Mouse (Mus musculus) right cerebral cortex, adult 18-20 months (tissue): Measurements from ENCODE around the gene Spr.
"Not testable (repeated sequence)": the region's sequence is repeated elsewhere in the genome, so short reads cannot be mapped to it uniquely, and the experiment has no call there.

Experiments
- DNase-seq: peaks from one replicate; pipeline ENCODE4 v3.0.0; 2022; ENCODE audit warnings: mixed read lengths

Spr gene

DNA sequence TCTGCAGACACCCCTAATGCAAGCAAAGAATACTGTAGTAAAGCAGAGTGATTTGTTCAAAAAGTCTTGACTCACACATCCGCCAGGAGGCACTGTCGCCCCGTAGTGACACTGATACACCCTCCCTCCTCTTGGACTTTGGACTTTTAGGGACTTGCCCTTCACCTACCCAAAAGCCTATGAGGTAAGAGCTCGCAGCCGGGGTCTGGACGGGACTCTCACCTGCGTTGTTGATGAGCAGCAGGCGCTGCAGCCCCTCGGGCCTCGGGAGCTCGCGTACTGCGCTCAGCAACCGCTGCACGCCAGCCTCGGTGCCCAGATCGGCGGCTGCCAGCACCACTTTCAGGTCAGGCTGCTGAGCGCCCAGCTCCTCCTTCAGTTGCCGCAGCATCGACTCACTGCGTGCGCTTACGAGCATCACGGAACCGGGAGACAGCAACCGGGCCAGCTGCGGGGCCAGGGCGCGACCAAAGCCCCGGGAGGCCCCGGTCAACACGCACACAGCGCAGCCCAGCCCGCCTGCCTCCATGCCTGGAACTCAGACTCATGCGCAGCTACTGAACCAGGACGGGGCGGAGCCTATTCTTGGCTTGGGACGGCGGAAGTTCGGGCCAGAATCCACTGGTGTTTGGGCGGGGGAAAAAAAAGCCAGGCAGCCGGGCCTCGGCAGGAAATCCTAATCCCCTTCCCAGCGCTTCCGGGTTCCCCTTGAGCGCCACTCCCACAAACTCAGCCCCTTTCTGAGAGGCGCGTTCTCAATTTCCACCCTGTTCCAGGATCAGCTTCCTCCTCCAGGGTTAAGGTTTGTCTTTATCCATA lies at the start of gene Spr:
Gene Spr (minus strand): TSS at position 550 of the 819 bp plus-strand sequence.
- DNase-seq = peak; percentile 88

DNA sequence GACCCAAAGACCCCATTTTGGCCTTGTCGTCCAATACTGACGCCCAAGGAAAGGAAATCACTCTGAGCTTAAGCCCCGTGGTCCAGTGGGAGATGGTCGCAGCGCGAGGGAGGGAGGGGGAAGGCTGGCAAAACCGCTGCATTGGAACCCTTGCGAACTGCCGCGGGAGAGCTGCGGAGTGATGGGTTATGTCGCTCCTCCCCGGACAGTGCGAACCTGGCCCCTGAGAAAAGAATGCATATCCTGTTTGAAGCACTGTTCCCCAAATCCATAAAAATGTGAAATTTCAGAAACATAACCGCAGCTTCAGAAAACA lies 49.1 kb upstream of the Spr start:
- no peak for DNase-seq

DNA sequence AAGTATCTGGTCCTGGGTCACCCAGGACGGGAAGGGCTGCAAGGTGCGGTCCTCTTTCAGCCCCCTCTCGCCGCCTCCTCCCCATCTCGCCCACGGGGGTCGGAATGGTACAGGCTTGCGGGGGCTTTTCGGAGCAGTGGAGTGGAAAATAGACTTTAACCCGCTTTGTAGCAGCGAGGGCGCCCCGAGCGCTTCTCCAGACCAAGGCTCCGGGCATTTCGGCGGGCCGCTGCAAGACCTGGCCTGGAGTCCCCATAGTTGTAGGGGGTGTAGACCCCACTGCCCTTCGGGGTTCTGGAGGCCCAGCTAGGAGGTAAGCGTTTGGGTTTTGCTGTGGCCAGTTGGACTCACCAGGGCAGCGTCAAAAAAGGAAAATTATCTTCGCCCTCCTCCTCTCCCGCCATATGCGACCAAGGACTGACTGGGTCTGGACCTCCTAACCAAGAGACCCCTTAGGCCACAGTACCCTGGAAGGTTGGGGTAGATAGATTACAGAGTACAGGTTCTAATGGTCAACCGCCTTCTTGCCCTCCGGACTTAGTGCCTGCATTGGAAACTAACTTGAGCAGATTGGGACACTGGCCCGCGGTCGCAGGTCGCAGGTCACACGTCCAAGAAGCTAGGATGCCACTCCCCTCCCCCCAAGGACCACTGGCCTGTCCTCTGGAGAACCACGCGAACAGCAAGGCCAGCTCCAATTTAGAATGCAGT lies 48.6 kb upstream of the Spr start:
- no peak for DNase-seq

DNA sequence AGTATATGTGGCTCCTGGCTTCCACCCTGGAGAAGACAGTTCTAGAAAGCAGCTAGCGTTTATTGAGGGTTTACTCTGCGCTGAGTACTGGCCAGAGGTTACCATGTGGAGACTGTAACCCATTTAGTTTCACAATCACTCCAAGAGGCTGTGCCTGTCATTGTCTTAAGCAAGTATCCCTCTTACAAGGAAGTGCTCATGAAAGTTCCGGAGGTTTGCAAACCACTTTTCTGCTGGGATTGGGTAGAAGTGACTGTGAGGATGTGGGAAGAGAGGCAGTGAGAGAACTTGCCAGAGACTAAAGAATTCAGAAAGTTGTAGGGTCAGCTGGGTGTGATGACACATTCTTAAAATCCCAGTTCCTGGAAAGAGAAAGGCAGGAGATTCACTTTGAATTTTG lies 46.4 kb upstream of the Spr start:
- no peak for DNase-seq

DNA sequence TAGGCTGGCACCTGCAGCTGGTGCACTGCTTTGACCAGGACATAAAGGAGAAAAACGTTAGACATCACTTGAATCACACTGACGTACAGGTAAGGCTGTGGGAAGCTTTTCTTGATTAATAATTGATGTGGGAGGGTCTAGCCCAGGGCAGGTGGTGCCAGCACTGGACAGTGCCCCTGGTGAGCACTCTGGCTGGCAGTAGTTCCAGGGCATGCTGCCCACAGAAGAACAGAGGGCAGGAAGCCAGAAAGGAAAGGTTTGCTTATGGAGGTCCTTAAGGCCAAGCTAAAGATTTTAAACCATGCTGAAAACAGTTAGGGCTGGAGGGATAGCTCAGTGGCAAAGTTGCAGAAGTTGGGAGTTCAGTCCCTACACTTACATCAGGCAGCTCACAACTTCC lies 42.5 kb upstream of the Spr start:
- no peak for DNase-seq

DNA sequence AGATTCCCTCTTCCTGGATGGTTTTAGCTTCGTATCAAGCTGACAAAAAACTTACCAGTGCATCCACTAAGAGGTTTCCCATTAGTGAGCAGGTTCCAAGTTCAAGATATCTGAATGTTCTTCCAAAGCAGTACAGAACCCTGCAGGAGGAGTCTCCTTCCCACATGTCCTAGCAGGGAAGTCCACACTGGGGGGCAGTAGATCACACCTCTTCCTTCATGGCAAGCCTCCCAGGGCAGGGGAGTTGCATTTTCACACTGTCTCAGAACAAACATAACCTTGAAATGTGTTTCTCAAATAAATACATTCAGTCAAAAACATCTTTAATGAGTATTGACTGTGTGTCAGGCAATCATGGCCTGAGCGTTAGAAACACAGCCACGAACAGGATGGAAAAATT lies 42.0 kb upstream of the Spr start:
- no peak for DNase-seq

DNA sequence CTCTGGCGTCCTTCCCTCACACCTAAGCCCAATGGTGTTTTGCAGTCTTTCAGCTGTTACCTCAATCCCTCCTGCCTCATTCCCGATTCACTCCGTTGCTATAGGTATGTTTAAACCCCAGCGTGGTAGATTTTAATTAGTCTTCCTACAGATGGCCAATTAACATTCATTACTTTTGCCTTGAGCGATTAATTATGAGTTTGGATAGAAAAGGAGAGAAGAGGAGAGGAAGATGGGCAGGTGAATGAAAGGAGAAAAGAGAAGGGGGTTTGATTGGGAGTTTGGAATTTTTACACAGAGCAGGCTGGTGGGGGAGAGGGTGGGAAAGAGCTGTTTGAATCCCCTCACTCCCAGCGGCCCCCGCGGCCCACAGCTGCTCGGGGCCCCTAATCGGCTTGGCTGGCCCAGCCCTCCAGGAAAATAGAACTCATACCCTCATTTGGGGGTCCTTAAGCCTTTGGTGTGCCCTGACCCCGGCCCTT lies 27.9 kb upstream of the Spr start:
- DNase-seq = no peak

DNA sequence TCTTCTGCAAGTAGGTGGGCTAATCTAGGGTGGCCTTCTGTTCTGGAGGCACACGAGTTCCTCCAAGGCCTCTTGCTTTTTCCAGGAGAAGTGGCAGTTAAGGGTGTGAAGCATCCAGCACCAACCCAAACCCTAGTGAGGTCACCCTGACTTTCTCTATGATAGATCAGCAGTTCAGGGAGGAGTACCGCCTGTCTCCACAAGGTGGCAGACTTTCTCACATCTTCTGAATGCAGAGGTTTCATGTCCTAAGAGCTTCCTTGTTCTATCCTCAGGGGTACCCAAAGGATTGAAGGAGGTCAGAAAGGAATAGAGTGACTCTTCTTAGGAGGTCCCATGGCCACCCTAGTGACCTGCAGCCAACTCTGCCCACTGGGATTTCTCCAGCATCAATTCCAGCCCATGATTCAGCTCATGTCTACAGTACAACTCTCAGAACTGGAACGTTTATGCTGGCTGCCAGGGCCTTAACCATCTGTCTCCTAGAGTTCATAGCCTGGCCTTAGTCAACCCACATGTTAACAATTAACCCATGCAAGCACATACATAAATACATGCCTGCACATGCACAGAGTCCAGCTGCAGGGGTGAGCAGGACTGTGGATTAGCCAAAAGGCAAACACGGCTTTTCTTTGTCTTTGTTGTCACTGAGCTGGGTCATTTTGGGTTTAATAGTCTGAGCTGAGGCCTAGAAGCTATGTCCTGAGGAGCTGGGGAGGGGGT lies 22.8 kb upstream of the Spr start:
- peak; percentile 66 for DNase-seq

DNA sequence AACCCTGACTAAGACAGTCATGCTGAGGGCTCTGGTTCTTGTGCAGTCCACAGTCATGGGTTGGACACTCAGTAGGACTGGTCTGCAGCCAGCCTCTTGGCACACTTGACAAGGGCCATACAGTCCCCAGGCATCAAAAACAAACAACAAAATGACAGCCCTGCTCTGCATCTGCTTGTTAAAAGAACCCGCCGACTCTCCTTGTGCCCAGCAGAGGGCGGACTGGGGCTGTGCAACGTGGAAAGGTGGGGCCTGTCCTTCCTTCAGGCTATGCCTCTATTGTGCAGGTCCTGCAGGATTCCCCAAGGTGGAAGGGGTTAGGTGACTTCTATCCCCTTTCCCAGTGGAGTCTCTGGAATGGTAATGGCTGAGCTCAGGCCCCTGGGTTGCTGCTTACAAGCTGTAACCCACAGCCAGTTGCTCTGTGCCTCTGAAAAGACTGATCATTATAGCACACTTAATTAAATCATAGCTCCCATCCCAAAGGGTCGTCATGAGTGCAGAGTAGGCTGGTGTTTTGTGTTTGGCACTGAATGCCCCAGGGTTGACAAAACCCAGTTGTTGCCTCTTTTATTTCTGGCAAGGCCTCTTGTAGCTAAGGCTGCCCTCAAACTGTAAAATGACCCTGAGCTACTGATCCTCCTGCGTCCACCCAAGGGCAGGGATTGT lies 21.7 kb upstream of the Spr start:
- peak; percentile 60 for DNase-seq

DNA sequence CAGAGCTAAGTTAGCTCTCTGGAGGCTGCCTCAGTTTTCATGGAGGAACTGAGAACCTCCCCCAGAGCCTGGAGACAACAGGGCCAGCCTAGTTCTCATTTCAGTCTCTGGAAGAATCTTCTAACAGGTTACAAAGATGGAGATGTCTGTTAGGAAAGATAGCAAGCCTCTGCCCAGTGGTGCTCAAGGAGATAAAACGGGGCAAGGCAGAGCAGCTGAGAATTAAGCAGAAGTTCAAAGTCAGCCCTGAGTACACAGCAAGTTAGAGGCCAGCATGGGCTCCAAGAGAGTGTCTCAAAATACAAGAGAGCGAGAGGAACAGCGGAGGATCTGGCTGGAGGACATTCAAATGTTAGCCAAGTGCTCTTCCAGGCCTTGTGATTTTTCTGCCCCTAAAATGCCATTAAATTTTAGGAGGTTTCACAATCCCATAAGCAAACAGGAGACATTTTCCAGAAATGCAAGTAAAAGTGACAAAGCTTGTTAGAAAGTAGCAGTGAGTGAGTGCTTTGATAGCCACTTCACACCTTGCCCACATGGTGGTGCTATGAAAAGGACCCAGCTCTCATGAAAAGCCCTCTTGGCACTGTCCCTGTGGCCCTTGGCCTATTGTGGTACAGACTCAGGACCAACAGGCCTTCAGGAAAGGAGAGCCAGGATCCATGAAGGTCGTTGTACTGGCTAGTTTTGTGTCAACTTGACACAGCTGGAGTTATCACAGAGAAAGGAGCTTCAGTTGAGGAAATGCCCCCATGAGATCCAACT lies 20.7 kb upstream of the Spr start:
- not testable (repeated sequence) for DNase-seq

DNA sequence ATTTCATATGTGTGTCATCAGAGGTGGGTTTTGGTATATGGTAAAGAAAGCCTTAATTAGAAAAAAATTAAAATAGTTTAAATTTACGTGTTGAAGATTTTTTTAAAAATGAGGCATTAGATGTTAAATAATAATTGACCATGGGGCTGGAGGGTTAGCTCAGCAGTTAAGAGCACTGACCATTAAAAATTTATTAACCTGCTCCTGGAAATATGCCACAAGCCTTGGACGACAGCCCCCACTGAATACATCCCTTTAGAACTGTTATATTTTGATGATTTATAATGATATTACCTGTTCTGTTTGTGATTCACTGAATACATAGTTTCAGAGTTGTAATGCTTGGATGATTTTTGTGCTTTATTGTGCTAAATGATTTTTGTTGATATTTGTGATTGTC lies 19.0 kb upstream of the Spr start:
- DNase-seq = not testable (repeated sequence)

DNA sequence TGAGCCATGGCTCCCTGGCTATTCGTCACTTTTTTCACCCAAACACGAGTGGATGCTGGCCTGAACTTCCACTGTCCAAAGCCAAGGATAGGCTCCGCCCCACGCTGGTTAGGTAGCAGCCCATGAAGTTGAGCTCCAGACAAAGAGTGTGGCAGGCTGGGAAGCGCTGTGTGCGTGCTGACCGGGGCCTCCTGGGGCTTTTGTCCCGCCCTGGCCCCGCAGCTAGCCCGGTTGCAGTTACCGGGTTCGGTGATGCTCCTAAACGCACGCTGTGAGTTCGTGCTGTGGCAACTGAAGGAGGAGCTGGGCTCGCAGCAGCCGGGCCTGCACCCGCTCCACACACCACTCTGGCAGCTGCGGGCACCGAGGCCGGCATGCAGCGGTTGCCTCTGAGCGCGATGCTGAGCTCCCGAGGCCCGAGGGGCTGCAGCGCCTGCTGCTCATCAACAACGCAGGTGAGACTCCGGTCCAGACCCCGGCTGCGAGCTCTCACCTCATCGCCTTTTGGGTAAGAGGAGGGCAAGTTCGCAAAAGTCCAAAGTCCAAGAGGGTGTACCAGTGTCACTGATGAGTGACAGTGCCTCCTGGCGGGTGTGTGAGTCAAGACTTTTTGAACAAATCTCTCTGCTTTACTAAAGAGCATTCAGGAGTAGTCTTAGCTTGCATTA lies 17.4 kb upstream of the Spr start:
- DNase-seq = no peak

DNA sequence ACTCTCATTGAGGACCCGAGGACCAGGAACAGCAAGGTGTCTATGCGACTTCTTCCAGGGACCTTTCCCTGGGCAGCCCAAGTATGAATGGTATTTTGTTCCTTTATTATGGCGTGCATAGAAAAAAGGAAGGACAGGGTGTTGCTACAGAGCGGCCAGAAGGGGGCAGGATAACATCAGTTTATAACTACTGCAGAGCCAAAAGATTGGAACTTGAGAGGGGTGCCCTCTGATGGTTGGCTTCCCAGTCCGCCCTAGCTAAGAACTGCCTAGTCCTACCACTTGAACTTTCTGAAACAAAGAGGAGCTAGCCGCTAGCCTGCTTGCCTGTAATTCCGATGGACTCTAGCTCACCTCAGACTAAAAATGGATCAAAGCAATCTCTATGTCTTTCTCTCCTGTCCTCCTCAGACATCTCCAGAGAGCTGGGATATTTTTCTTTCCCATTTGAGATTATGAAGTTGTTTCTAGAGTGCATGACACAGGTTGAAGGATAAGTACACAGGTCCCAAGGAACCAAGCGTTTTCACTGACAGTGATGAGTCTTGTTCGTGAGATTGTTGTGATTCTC lies 16.5 kb upstream of the Spr start:
- peak; percentile 78 for DNase-seq

DNA sequence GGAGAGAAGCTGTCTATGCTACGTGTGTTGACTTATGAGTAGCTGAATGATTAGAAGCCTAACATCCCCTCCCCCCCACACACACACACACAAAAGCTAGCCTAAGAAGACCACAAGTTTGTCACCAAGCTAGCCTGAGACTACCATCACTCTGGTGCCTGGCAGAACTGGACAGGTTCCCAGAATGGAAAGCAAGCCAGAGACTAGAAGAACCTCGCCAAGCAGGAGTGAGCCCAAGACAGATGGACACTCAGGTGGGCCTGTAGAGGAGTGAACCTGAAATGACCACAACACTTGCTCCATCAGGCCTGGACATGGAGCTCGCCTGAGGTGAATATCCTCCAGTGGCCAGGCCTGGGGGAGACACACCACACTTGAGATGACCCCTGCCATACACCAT lies 12.8 kb upstream of the Spr start:
- DNase-seq = no peak

DNA sequence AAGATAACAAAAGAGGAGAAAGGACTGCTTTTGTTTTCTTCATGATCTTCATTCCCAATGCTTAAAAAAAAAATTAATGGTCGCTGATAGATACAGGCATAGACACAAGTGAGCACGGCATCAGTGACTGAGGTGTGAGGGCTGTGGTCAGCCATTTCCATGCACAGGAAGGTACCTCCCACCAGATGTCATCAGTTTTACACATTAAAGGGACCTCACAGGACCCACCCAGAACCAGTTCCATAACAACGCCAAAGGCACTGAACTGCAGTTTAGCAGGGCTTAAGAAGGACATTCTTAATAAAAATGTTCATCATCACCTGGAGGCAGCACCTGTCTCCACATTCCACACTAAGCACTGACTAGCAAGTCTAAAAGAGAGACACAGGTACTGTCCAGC lies 10.1 kb upstream of the Spr start:
- no peak for DNase-seq

DNA sequence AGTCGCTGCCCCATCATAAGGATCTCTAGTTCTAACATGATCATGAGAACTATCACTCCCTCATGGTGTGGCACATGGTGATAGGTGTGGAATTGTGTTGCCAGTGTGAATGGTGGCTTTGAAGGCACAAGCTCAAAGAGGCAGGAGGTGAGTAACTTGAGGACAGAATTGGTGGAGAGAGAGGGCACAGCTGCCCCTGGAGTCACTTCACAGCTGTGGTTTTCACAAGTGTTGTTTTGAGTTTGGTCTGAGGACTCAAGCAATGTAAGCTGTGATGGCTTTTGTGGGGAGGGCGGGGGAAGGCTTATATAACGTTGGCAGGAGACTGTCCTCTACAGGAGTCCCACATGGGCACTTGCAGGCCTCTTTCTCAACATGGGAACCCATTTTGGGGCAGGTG lies 6.9 kb upstream of the Spr start:
- no peak for DNase-seq

DNA sequence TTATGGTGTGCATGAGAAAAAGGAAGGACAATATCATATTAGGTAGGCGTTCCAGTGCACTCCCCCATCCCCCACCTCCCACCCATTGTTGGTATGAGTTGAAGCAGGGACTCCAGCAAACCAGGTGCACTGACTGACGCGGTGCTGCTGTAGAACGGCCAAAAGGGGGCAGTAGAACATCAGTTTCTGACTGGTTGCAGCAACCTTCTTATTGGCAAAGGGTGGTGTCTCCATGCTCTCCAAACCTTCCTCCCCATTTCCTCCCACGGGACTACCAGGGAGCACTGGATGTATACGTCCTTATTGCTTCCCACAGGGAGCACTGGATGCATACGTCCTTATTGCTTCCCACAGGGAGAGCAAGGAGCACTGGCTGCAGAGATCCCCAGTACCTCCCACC lies 3.4 kb upstream of the Spr start:
- DNase-seq = peak; percentile 51

DNA sequence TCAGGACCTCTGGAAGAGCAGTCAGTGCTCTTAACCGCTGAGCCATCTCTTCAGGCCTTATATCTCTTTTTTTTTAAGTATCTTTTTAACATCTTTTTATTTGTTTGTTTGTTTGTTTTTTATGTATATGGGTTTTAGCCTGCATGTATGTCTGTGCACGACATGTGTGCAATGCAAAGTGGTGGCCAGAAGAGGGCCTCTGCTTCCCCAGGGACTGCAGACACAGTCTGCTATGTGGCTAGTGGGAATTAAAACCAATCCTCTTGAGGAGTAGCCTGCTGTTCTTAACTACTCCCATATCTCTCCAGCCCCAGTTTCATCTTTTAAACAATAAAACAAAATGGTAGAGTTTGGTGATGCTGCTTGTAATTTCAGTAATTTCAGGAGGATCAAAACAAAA lies 2.0 kb upstream of the Spr start:
- no peak for DNase-seq

DNA sequence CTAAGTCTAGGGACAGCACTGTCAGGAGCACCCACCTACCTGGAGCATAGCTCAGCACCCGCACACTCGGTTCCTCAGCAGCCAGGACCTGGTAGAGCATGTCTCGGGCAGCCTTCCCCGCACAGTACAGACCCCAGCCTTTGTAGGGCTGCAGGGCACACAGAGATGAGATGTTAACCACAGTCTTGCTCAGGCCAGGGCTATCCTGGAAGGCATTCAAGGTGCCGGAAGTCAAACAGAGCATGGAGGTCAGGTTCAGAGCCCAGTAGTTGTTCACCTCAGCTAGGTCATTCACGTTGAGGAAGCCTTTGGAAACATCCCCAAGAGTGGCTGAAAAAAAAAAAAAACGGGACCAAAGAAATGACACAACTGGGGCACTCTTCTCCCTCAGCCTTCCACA lies 782 bp downstream of the Spr start:
- DNase-seq = not testable (repeated sequence)

DNA sequence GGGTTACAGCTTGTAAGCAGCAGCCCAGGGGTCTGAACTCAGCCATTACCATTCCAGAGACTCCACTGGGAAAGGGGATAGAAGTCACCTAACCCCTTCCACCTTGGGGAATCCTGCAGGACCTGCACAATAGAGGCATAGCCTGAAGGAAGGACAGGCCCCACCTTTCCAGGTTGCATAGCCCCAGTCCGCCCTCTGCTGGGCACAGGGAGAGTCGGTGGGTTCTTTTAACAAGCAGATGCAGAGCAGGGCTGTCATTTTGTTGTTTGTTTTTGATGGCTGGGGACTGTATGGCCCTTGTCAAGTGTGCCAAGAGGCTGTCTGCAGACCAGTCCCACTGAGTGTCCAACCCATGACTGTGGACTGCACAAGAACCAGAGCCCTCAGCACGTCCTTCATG lies 4.8 kb downstream of the Spr start:
- not testable (repeated sequence) for DNase-seq

DNA sequence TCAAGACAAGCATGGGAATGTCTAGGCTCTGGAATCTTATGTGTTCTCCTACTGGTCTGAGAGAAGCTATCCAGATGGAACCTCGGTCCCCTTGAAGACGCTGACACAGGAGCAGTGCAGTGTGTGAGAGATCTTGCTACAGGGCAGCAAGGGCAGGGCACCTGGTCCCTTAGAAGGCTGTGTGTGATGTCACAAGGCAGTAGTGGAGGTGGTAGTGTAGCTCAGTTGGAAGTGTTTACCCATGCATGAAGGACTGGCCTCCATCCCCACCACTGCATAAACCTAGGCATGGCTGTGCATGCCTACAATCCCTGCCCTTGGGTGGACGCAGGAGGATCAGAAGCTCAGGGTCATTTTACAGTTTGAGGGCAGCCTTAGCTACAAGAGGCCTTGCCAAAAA lies 5.3 kb downstream of the Spr start:
- not testable (repeated sequence) for DNase-seq

DNA sequence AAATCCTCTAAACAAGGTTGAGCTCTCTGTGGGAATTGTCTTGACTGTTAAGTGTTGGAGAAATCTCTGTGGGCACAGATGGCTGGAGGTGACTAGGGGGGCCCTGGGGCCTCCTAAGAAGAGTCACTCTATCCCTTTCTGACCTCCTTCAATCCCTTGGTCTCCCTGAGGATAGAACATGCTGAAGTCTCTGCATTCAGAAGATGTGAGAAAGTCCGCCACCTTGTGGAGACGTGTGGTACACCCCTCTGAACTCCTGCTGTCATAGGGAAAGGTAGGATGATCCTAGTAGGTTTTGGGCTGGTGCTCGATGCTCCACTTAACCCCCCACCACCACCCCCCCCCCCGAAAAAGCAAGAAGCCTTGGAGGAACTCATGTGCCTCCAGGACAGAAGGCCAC lies 5.9 kb downstream of the Spr start:
- peak; percentile 61 for DNase-seq
